15 mouse cellular contexts compared by ENCODE assay signal in the genomic region with DNA sequence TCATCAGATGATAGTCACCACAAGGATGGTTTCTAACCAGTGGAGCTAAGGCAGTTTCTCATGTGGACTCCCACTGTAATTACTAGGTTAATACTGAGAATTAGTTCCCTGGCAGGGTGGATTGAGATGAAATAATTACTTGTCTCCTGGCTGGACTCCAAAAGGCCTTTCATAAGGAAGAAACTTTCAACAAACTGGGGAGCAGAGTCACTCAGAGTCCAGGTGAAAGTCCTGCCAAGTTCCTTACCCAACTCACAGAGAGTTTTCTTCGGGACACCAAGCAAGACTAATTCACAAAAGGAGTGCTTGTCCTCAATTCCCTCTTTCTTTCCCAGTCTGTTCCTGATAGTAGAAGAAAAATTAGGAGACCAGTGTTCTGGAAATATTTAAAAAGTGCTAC.
DNase-seq lines count a peak whose midpoint lies in the region.
"Had no signal": no experiment of that assay in that cellular context is flagged by ENCODE, and none has a peak within 500 bp of the region (broad histone marks: within the 10 kb centered on the region; RNA-seq: fewer than 3 reads in every experiment).

No protein-coding gene starts in this region.

- peak; percentile 5 for DNase-seq in kidney, adult 11 months
- DNase-seq in kidney, adult 18-20 months, result no peak
- DNase-seq in lung, postnatal 10 days, result peak; percentile 9
- DNase-seq in lung, postnatal 14 days, result no peak
- DNase-seq in adipocyte (ENCODE audit: low spot score), result peak; percentile 81
- peak; percentile 27 to 43 for DNase-seq in kidney, postnatal 36 days
- no peak for DNase-seq in cerebellum, adult 11-12 months
- DNase-seq: B cell, adult 2 months; cerebellum, adult 8-10 months; cerebellum, postnatal 25 days; gastrocnemius, postnatal 14 days; heart, adult 11 months; liver, embryonic 13.5 days; lung, adult 2 months; thymus, postnatal 4 days had no signal

Comparison
In these comparisons a context has a peak if more than half of its experiments do, and no peak if none do; other contexts are left out.
1. DNase-seq: peak in kidney, adult 11 months (single experiment), lung, postnatal 10 days (single experiment), adipocyte (single experiment) and kidney, postnatal 36 days (2 of 2); none in kidney, adult 18-20 months (single experiment), lung, postnatal 14 days (single experiment) and cerebellum, adult 11-12 months (single experiment).